Mouse (Mus musculus): Measurements from ENCODE around the gene Ipo8. TPM values are rescaled to one million over a fixed set of nuclear protein-coding genes. Genes with fewer than 3 reads are reported as not detected.
A peak's percentile ranks its signal among the peaks of the same experiment; 100 is the strongest.

Gene Ipo8
- total and polyA plus RNA-seq, 2 experiments from 2014 or later = 13.5 to 32.0 TPM

DNA sequence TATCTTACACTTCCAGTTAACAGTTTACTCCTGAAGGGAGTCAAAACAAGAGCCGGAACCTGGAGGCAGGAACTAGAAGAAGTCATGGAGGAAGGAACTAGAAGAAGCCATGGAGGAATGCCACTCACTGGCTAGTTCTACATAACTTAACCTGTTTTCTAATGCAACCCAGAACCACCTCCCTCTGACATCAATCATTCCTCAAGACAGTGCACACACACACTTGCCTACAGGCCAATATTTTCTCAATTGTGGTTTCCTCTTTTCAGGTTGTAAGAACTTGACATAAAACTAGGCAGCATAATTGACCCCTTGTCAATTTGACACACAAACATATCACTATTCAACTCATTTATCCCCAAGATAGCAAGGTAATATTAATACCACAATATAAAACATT is 98.3 kb downstream of the Ipo8 start:
- Histone ChIP-seq H3K36me3 (ENCODE audit: insufficient read depth) (no peaks in the 10 kb centered on the region), H3K4me2 (ENCODE audit: low read depth) (no peak overlapping the region), H3K4me3 (ENCODE audit: low read depth, low read length) (no peak overlapping the region), H3K27me3 (ENCODE audit: insufficient read depth, low read length) (no peaks in the 10 kb centered on the region), H3K4me1 (ENCODE audit: insufficient read depth) (peaks cover 3% of the 10 kb centered on the region; the same call in 1 of the 2 replicates), H3K27ac (ENCODE audit: low read depth, low read length) (no peak overlapping the region), H3K9ac (no peak overlapping the region), H3K9me3 (ENCODE audit: low read length) (no peaks in the 10 kb centered on the region)
- WGBS = 83% methylated on average over 1 of the region's 1 CpGs
- no peak for TF ChIP-seq CTCF (IDR thresholded peaks at IDR 0.05; ENCODE audit: low read depth)
- DNase-seq = no peak
- no peak for ATAC-seq

DNA sequence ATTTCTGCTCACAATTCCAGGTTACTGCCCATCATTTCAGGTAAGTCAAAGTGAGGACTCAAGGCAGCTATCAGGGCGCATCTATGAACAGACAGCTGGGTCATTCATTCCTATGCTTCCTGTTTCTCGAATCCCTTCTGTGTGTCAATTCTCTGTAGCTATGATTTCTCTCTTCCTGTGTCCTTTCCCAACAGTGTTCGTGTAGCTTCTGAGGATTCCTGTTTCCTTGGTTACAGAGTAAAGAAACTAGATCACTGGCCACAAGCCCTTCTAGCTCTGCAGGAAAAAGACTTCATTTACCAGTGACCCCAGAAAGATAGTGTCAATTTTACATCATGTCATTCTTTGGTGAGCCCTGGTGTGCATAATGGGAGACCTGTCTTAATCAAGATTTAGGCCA is 102.7 kb downstream of the Ipo8 start:
- Histone ChIP-seq H3K9me3 (ENCODE audit: low read length) (no peaks in the 10 kb centered on the region), H3K27me3 (ENCODE audit: insufficient read depth, low read length) (no peaks in the 10 kb centered on the region), H3K27ac (ENCODE audit: low read depth, low read length) (peak overlapping the region; percentile 64; the same call in 1 of the 2 replicates), H3K4me1 (ENCODE audit: insufficient read depth) (peaks cover 3% of the 10 kb centered on the region; the same call in 1 of the 2 replicates), H3K36me3 (ENCODE audit: insufficient read depth) (no peaks in the 10 kb centered on the region), H3K4me3 (ENCODE audit: low read depth, low read length) (no peak overlapping the region), H3K9ac (peak overlapping the region; percentile 14; the same call in 1 of the 2 replicates), H3K4me2 (ENCODE audit: low read depth) (no peak overlapping the region)
- DNase-seq = peak; percentile 21
- no peak for TF ChIP-seq CTCF (IDR thresholded peaks at IDR 0.05; ENCODE audit: low read depth)
- 50% methylated on average over 3 of the region's 3 CpGs for WGBS
- peak; percentile 81 for ATAC-seq

DNA sequence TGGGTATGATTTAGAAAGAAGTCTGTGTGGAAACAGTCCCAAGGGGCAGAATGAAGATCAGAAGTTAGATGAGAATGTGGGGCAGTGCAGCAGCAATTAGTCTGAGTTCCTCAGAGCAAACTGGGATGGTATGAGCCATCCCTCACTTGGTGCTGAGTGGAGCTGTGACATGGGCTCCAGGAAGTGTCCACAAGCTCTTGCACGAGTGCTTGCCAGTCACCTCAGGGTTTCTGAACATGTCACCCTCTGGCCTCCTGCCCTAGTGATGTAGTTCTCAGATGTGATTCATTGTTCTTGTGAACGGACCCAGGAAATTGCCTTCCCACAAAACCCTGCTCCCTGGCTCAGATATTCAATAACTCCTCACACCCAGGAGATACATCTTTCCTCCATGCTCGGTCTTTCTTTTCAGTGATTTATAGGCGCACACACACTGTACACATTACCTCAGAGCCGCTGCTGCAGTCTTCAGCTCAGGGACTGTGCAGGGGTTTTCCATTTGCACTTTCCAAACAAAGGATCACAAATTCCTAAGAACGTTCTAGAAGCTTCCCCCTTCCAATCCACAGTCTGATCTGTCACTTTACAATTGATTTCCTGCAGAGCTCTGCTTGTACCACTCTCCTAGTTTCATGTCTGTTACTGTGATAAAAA is 103.3 kb downstream of the Ipo8 start:
- Histone ChIP-seq H3K27me3 (ENCODE audit: insufficient read depth, low read length) (no peaks in the 10 kb centered on the region), H3K4me1 (ENCODE audit: insufficient read depth) (peaks cover 3% of the 10 kb centered on the region; the same call in 1 of the 2 replicates), H3K9me3 (ENCODE audit: low read length) (no peaks in the 10 kb centered on the region), H3K4me2 (ENCODE audit: low read depth) (no peak overlapping the region), H3K36me3 (ENCODE audit: insufficient read depth) (no peaks in the 10 kb centered on the region), H3K4me3 (ENCODE audit: low read depth, low read length) (no peak overlapping the region), H3K27ac (ENCODE audit: low read depth, low read length) (peak overlapping the region; percentile 64), H3K9ac (peak overlapping the region; percentile 14; the same call in 1 of the 2 replicates)
- ATAC-seq = peak; percentile 66
- TF ChIP-seq CTCF (IDR thresholded peaks at IDR 0.05; ENCODE audit: low read depth) = no peak
- DNase-seq = no peak
- 39% methylated on average over 6 of the region's 6 CpGs for WGBS

DNA sequence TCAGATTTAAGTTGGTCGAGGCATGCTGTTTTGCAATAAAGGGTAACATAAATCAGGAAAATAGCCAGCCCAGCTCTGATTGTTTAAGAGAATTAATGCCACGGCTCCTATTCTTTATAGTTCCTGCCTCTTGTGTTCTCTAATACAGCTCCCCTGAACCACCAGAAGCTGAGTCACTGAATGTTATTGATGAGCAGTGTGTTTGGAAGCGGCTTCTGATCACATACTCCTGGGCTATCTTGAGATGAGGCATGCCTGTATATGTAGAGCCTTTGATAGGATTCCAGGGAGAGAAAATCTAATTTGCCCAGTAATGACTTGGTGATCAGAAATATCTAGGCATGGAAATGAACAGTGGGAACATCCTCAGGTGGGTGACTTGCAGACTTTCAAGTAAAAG is 106.8 kb downstream of the Ipo8 start:
- Histone ChIP-seq H3K9me3 (ENCODE audit: low read length) (no peaks in the 10 kb centered on the region), H3K9ac (no peak overlapping the region), H3K4me2 (ENCODE audit: low read depth) (no peak overlapping the region), H3K27ac (ENCODE audit: low read depth, low read length) (no peak overlapping the region), H3K36me3 (ENCODE audit: insufficient read depth) (no peaks in the 10 kb centered on the region), H3K27me3 (ENCODE audit: insufficient read depth, low read length) (no peaks in the 10 kb centered on the region), H3K4me3 (ENCODE audit: low read depth, low read length) (no peak overlapping the region), H3K4me1 (ENCODE audit: insufficient read depth) (peaks cover 3% of the 10 kb centered on the region; the same call in 1 of the 2 replicates)
- DNase-seq (no peak), ATAC-seq (no peak)
- TF ChIP-seq CTCF (IDR thresholded peaks at IDR 0.05; ENCODE audit: low read depth) = no peak
- WGBS = 35% methylated on average over 3 of the region's 3 CpGs

Other genes starting within 250 kb of the Ipo8 start
- 9.9 and 16.9 TPM in 2 replicates for gene Caprin2, start 64.8 kb upstream of the Ipo8 start, total RNA-seq (2014; rRNA removed)
- 2.3 and 4.1 TPM in 2 replicates for gene Caprin2, start 64.8 kb upstream of the Ipo8 start, polyA plus RNA-seq (2015; fragmentation: Nextera tagmentation; extraction: Ambion mirVana)
- 21.8 and 25.3 TPM in 2 replicates for gene Sinhcaf, start 115.0 kb upstream of the Ipo8 start, total RNA-seq (2014; rRNA removed)
- 19.4 and 22.4 TPM in 2 replicates for gene Sinhcaf, start 115.0 kb upstream of the Ipo8 start, polyA plus RNA-seq (2015; fragmentation: Nextera tagmentation; extraction: Ambion mirVana)